Mouse (Mus musculus): Measurements from ENCODE around the gene Prkaca. TPM values are rescaled to one million over a fixed set of nuclear protein-coding genes. Genes with fewer than 3 reads are reported as not detected.

Gene Prkaca
- total and polyA plus RNA-seq, 3 experiments: 24.7 to 74.9 TPM; not detected in 1

DNA sequence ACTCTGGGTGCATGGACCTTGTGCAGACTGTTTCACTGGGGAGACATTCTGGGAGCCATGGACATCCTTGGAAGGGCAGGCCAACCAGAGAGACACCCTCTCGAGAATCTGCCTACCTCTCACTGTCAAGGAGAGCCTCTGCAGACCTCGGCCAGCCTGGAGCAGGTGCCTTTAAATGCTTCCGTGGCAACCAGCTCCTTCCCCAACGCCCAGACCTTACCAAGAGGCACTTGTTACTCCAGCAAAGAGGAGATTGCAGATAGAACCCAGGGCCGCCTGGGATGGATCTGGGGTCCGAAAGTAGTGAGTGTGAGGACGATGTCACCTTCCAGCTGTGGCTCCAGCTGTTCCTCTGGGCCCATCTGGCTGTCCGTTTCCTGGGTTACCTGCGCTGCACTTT, 5.4 kb downstream of the Prkaca start:
- no peak overlapping the region for H3K9ac ChIP-seq (ENCODE audit: control insufficient read depth, low read depth, low read length, poor library complexity, severe bottlenecking)
- H3K9me3 ChIP-seq (replicated peaks; ENCODE audit: insufficient read depth, low read length): no peaks in the 10 kb centered on the region
- no peak for TF ChIP-seq ETS1 (IDR thresholded peaks at IDR 0.05; ENCODE audit: low read depth, low read length)
- TF ChIP-seq NRF1 (IDR thresholded peaks at IDR 0.05; ENCODE audit: insufficient read depth, low read depth, low read length, poor library complexity, severe bottlenecking): no peak
- TF ChIP-seq EP300 (IDR thresholded peaks at IDR 0.05; ENCODE audit: low read depth in 1 of 2, low read length in 2 of 2): no peak
- no peak for TF ChIP-seq RAD21 (IDR thresholded peaks at IDR 0.05; ENCODE audit: low read depth, low read length)
- no peak for TF ChIP-seq TAL1 (IDR thresholded peaks at IDR 0.05; ENCODE audit: low read length)
- no peaks in the 10 kb centered on the region for H3K27me3 ChIP-seq (ENCODE audit: control insufficient read depth in 1 of 2, insufficient read depth in 2 of 2, low read length in 2 of 2)
- no peak overlapping the region for H3K4me3 ChIP-seq (ENCODE audit: control insufficient read depth in 1 of 2, insufficient read depth in 1 of 2, low read depth in 2 of 2, low read length in 2 of 2)
- peaks cover 0 to 6% of the 10 kb centered on the region in 2 experiments; a peak in 2 of 4 replicates for H3K36me3 ChIP-seq (ENCODE audit: control insufficient read depth in 1 of 2, insufficient read depth in 2 of 2, low read length in 2 of 2)
- DNase-seq (ENCODE audit: low read depth, low spot score): no peak
- peaks cover 8 to 15% of the 10 kb centered on the region in 2 experiments for H3K4me1 ChIP-seq (ENCODE audit: control insufficient read depth in 1 of 2, insufficient read depth in 2 of 2, low read length in 2 of 2)
- no peak overlapping the region for H3K27ac ChIP-seq (ENCODE audit: control insufficient read depth, low read depth, low read length)
- peaks cover 5% of the 10 kb centered on the region for H3K79me2 ChIP-seq (ENCODE audit: control insufficient read depth, insufficient read depth, low read length, poor library complexity)

DNA sequence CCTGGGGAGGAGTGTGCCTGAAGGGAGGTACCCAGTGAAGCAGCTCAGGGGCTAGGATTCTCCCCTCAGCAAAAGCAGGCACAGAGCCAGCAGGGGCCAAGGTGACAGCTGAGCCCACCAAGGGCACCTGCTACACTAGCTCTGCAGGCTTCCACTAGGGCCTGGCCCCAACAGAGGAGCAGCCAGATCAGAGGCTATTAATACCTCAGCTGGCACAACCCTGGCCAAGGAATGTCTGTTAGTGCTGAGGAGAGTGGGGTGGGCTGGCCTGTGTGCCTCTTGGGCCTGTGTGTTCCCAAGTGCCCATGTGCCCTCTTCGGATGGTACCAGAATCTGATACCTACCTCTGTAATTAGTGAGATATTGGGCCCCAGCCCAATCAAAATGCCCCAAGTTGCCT, 7.5 kb downstream of the Prkaca start:
- DNase-seq (ENCODE audit: low read depth, low spot score): no peak
- Histone ChIP-seq H3K36me3 (ENCODE audit: control insufficient read depth in 1 of 2, insufficient read depth in 2 of 2, low read length in 2 of 2) (peaks cover 0 to 6% of the 10 kb centered on the region in 2 experiments; a peak in 3 of 4 replicates), H3K4me1 (ENCODE audit: control insufficient read depth in 1 of 2, insufficient read depth in 2 of 2, low read length in 2 of 2) (peaks cover 8 to 11% of the 10 kb centered on the region in 2 experiments)

DNA sequence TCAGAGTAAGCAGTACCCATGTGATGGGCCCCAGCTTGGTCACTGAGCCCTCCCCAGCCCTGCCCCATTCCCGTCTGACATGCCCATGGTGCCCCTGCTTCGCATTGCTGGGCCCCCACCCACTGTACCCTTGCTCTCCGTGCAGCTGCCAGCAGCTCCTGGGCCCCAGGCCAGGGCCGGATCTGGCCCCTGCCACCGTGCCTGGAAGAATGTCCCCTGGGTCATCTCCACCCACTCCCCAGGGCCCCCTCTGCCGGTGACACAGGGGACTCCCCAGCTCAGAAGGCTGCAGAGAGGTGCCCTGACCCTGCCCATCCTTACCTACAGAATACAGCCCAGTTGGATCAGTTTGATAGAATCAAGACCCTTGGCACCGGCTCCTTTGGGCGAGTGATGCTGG, 8.1 kb downstream of the Prkaca start:
- Histone ChIP-seq H3K9ac (ENCODE audit: control insufficient read depth, low read depth, low read length, poor library complexity, severe bottlenecking) (no peak overlapping the region), H3K4me3 (ENCODE audit: control insufficient read depth in 1 of 2, insufficient read depth in 1 of 2, low read depth in 2 of 2, low read length in 2 of 2) (no peak overlapping the region), H3K9me3 (replicated peaks; ENCODE audit: insufficient read depth, low read length) (no peaks in the 10 kb centered on the region), H3K27me3 (ENCODE audit: control insufficient read depth in 1 of 2, insufficient read depth in 2 of 2, low read length in 2 of 2) (no peaks in the 10 kb centered on the region), H3K79me2 (ENCODE audit: control insufficient read depth, insufficient read depth, low read length, poor library complexity) (no peaks in the 10 kb centered on the region), H3K36me3 (ENCODE audit: control insufficient read depth in 1 of 2, insufficient read depth in 2 of 2, low read length in 2 of 2) (peaks cover 0 to 6% of the 10 kb centered on the region in 2 experiments; a peak in 3 of 4 replicates), H3K4me1 (ENCODE audit: control insufficient read depth in 1 of 2, insufficient read depth in 2 of 2, low read length in 2 of 2) (peaks cover 8 to 11% of the 10 kb centered on the region in 2 experiments), H3K27ac (ENCODE audit: control insufficient read depth, low read depth, low read length) (no peak overlapping the region)
- DNase-seq (ENCODE audit: low read depth, low spot score): no peak
- TF ChIP-seq USF1 (IDR thresholded peaks at IDR 0.05; ENCODE audit: low read depth, low read length) (no peak), NRF1 (IDR thresholded peaks at IDR 0.05; ENCODE audit: insufficient read depth, low read depth, low read length, poor library complexity, severe bottlenecking) (no peak), TAL1 (IDR thresholded peaks at IDR 0.05; ENCODE audit: low read length) (no peak), UBTF (IDR thresholded peaks at IDR 0.05; ENCODE audit: borderline replicate concordance, insufficient read depth, low read depth, low read length) (no peak), SMC3 (IDR thresholded peaks at IDR 0.05; ENCODE audit: low read depth, low read length) (no peak), TBP (IDR thresholded peaks at IDR 0.05; ENCODE audit: low read depth, low read length) (no peak), EP300 (IDR thresholded peaks at IDR 0.05; ENCODE audit: low read depth in 1 of 2, low read length in 2 of 2) (no peak), USF2 (IDR thresholded peaks at IDR 0.05; ENCODE audit: borderline replicate concordance in 1 of 2, insufficient read depth in 1 of 2, low read depth in 1 of 2, low read length in 2 of 2) (no peak), POLR2AphosphoS5 (IDR thresholded peaks at IDR 0.05; ENCODE audit: borderline replicate concordance, low read depth, low read length) (no peak), MYC (IDR thresholded peaks at IDR 0.05; ENCODE audit: low read depth, low read length) (no peak), MAFK (IDR thresholded peaks at IDR 0.05; ENCODE audit: borderline replicate concordance, low read depth, low read length) (no peak), ELF1 (IDR thresholded peaks at IDR 0.05; ENCODE audit: low read depth, low read length) (no peak), NELFE (IDR thresholded peaks at IDR 0.05; ENCODE audit: low read depth, low read length) (no peak), E2F4 (IDR thresholded peaks at IDR 0.05; ENCODE audit: borderline replicate concordance, low read depth, low read length) (no peak), GATA1 (IDR thresholded peaks at IDR 0.05; ENCODE audit: low read depth, low read length) (no peak)

More for the DNA sequence above, 7.5 kb downstream of the Prkaca start:
- Histone ChIP-seq H3K9ac (ENCODE audit: control insufficient read depth, low read depth, low read length, poor library complexity, severe bottlenecking) (no peak overlapping the region), H3K27ac (ENCODE audit: control insufficient read depth, low read depth, low read length) (no peak overlapping the region), H3K9me3 (replicated peaks; ENCODE audit: insufficient read depth, low read length) (no peaks in the 10 kb centered on the region), H3K27me3 (ENCODE audit: control insufficient read depth in 1 of 2, insufficient read depth in 2 of 2, low read length in 2 of 2) (no peaks in the 10 kb centered on the region), H3K4me3 (ENCODE audit: control insufficient read depth in 1 of 2, insufficient read depth in 1 of 2, low read depth in 2 of 2, low read length in 2 of 2) (no peak overlapping the region), H3K79me2 (ENCODE audit: control insufficient read depth, insufficient read depth, low read length, poor library complexity) (no peaks in the 10 kb centered on the region)
- TF ChIP-seq NRF1 (IDR thresholded peaks at IDR 0.05; ENCODE audit: insufficient read depth, low read depth, low read length, poor library complexity, severe bottlenecking): no peak
- no peak for TF ChIP-seq MAFK (IDR thresholded peaks at IDR 0.05; ENCODE audit: borderline replicate concordance, low read depth, low read length)
- TF ChIP-seq CHD2 (IDR thresholded peaks at IDR 0.05; ENCODE audit: low read length): no peak
- TF ChIP-seq GATA1 (IDR thresholded peaks at IDR 0.05; ENCODE audit: low read depth, low read length): no peak
- TF ChIP-seq HCFC1 (IDR thresholded peaks at IDR 0.05; ENCODE audit: low read depth, low read length): no peak

Data from MEL (cell line).